Mouse (Mus musculus) monocyte, adult 2 months (primary cell): Measurements from ENCODE around the gene Gm10770.
"Not testable (repeated sequence)": the region's sequence is repeated elsewhere in the genome, so short reads cannot be mapped to it uniquely, and the experiment has no call there.

Source experiments
- DNase-seq, 2 experiments: peaks; one replicate each; pipeline ENCODE4 v3.0.0; 2022; ENCODE audit warnings: low spot score in 2 of 2, low read depth in 1 of 2

Gm10770 gene

DNA sequence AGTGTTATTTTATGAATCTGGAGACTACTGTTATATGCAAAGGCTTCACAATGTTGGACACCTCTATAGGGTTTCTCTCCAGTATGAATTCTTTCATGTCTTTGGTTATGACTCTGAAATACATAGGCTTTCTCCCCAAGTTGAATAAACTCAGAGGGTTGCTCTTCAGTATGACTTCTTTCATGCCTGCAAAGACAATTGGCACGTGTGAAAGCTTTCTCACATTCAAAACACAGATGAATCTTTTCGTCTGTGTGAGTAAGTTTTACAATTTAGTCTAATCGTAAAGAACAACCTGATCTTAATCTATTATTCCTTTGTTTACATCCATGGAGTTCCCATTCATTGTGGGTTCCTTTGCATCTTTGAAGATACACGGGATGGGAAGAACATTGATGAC, at the start of gene Gm10770:
TSS of gene Gm10770 (minus strand) at position 101 of the 400 bp plus-strand sequence.
- DNase-seq, result not testable (repeated sequence)

DNA sequence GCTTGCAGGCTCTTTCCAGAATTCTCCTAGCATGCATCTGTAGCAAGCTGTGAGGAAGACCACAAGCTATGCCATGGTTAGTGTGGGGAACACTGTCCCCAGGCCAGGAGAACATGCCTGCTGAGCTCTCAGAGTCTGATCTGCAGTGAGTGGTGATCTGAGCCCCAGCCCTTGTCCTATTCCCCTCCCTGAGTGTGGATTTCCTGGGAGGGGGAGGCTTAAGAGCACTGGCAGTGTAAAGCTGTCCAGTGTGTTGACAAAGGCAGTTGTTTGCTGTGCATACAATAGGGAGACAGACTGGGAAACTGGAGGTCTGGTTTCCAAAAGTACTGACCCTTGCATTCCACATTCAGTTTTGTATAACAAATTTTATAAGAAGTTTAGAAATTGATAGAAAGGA, 43.8 kb upstream of the Gm10770 start:
- not testable (repeated sequence) for DNase-seq

DNA sequence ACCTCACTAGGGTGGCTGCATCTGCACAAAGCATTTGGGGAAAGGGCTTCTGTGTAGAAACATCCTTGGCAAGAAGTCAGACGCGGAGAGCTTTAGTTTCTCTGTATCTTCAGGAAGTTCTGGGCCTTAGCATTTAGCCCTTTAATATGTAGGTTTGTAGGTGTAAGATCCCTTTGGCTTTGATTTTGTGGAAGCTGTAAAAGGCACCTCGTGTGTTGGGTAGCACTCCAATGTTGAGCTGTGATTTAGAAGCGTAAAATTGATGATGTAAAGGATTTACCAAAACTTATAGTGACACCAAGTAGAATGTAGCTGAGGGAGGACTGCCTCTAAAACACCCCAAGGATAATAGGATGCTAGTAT, 38.9 kb upstream of the Gm10770 start:
- not testable (repeated sequence) for DNase-seq

DNA sequence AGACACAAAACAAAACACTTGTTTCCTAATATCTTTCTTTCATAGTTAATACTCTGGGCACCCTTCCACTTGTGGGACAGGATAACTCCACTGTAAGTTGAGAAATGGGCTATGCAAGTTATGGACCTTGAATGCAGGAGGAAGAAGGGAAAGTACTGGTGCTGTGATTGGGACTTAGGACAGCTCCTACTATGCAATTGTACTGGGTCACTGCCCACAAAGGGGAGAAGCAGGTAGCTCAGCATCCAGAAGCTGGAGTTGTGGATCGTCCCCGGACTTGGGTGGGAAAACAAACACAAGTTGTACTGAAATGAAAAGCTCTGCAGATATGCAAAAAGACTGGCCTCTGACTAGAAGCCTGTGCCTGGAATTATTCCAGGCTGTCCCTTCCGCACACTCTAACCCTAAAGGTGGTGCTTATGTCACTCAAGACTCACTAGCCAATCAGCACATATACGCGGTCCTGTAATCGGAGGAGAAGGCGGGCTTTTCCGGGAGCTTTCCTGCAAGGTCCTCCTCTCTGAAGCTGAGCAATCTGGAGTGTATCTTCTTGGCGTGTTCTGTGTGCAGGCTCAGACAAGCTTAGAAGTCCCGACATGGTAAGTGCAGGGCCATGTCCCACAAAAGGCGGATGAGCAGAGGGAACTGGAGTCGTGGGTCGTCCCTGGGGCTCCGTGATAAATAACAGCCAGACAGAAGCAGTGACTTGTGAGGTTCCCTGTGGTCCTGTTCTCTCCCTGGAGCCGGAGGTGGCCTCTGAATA, 38.3 kb upstream of the Gm10770 start, which contains the start of gene Zfp937:
TSS of gene Zfp937 (plus strand) at position 474 of the 763 bp plus-strand sequence.
- DNase-seq, result peak in 1 of 2 experiments; percentile 11

DNA sequence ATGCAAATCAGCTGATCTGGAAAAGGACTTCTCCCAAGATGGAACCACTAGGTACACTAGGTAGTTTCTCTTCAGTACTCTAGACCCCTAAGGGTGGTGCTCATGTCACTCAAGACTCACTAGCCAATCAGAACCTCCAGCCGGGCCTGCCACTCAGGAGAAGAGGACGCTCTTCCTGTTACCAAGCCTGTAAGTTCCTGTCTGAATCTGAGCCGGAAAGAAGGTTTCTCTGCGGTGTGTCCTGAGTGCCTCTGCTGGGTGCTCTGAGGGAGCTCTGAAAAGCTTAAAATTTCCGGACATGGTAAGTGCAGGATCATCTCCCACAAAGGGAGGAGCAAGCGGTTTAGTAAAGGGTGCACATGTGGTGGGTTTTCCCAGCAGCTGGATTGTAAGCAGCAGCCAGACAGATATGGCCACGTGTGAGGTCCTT, 2.1 kb upstream of the Gm10770 start, which contains the start of gene Gm14139:
TSS of gene Gm14139 (plus strand) at position 186 of the 430 bp plus-strand sequence.
- not testable (repeated sequence) for DNase-seq

DNA sequence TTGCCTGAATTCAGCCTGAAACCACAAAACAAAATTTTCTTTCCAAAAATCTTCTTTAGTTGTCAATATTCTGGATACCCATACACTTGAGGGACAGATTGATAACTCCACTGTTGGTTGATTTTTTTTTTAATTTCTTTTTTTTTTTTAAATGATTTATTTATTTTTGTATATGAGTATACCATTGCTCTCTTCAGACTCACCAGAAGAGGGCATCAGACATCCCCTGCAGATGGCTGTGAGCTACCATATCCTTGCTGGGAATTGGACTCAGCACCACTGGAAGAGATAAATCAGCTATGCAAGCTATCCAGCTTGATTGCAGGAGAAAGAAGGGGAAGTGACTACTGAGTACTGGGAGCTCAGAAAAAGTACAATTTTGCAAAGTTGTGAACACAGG, 1.6 kb upstream of the Gm10770 start:
- not testable (repeated sequence) for DNase-seq

DNA sequence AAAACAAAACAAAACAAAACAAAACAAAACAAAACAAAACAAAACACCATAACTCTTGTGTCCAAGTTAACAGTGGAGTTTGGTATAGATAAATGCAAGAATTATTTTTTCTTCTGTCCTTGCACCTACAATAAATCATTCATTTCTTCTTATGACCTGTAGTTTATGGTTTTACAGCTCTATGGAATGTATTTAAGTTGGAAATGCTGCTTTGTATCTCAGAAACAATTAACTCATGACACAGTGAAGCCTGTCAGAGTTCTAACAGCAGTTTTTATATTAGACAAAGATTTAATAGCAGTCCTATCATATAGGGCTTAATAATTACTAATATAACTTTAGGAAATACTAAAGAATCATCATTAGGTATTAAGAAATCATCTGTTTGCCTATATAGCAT, 5.6 kb downstream of the Gm10770 start:
- DNase-seq, result no peak

DNA sequence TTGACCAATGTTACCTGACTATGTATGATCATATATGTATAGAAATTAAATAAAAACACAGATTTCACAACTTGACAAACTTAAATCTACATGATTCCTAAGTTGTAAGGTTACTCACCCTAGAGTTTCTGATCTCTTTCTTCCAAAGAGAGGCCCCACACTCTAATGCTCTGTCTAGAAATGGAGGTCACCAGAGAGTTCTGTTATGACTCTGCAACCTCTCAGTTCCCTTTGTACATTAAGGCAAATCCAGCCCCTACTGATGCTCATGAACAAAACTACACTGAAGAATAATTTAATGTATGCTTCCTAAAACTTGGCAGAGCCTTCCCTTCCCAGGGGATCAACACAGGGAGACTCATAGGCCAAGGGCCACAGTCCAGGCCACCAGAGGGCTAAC, 12.8 kb downstream of the Gm10770 start:
- no peak for DNase-seq

DNA sequence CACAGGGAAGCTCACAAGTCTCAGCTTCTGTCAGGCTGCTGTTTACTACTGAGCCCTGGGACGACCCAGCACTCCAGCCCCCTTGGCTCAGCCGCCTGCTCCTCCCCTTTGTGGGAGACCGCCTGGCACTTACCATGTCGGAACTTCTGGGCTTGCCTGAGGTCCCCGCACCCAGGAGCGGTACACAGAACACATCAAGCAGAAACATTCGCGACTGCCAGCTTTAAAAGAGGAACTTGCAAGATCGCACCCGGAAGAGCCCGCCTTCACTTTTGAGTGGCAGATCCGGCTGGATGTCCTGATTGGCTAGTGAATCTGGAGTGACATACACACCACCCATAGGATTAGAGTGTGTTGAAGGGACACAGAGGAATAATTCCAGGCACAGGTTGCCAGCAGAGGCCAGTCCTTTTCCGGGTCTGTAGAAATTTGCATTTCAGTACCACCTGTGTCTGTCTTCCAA, 43.0 kb downstream of the Gm10770 start, which contains the start of gene Zfp120:
TSS of gene Zfp120 (minus strand) at position 274 of the 463 bp plus-strand sequence.
- peak; percentile 66 to 76 for DNase-seq

DNA sequence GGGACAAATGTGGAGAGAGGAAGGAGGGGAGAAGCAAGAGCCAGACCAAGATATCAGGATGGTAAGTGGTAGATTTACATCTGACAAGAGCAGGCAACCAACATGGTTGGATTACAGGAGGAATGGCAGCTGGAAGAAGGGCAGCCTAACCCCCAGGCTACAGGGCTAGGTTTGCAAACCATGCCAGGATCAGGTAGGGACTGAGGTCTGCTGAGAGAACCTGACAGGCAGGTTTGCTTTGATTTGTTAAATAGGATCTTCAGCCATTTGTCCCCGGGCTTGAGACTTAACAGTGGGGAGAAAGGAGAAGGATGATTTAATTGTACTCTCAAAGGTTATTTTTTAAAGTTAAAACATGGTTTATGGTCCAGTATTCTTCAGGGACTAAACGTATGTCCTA, 46.7 kb downstream of the Gm10770 start:
- DNase-seq, result no peak

DNA sequence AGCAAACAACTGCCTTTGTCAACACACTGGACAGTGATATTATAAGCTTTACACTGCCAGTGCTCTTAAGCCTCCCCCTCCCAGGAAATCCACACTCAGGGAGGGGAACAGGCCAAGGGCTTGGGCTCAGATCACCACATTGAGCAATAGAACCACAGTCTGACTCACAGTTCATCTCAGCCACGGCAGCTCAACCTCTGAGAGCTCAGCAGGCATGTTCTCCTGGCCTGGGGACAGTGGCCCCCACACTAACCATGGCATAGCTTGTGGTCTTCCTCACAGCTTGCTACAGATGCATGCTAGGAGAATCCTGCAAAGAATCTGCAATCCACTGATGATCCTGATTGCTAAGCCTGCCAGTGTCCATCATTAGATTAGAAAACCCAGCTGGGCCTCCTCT, 47.5 kb downstream of the Gm10770 start:
- not testable (repeated sequence) for DNase-seq
